Mouse (Mus musculus) ovary, postnatal 36 days (tissue): Measurements from ENCODE around the gene Cacnb3.
A peak's percentile ranks its signal among the peaks of the same experiment; 100 is the strongest.

Source experiments
- DNase-seq: peaks from one replicate; pipeline ENCODE4 v3.0.0; 2022; ENCODE audit warnings: low spot score, mixed read lengths

The Cacnb3 gene

DNA sequence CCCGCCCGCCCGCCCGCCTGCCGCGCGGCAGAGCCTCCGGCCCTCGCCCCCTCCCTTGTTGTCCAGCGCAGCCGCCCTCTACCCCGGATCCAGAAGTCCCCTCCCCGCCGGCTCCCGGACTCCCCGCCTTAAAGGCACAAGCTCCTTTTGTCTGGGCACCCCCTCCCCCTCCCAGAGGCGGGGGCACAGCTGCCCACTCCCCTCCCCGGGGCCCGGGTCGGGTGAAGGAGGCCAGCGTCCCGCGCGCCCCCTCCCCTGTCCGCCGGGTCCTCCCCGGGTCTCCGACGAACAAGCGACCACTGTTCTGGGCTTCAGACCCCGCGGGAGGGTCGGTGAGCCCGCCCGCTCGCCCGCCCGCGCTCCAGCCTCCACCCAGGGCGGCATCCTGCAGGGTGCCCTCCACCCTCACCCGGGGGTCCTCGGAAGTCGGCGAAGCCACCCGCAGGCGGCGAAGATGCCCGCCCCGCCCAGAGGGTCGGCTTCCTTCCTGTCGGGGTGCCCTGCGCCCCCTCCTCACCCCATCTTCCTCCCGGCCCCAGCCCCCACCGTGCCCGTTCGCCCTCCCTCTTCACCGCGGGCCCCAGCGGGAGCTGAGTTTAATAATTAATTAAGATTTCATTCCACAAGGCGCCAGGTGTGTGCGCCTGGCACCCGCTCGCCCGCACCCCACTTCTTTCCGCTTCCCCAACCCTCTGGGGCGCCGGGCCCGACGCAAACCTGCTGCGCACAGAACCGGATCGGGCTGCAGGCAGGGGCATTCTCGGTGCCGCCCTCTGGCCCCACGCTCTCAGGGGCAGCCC lies 21.1 kb upstream of the Cacnb3 start, which contains the start of gene Adcy6:
Gene Adcy6, minus strand, starts transcription at position 746 of the 800 bp plus-strand sequence.
- DNase-seq: peak; percentile 82

DNA sequence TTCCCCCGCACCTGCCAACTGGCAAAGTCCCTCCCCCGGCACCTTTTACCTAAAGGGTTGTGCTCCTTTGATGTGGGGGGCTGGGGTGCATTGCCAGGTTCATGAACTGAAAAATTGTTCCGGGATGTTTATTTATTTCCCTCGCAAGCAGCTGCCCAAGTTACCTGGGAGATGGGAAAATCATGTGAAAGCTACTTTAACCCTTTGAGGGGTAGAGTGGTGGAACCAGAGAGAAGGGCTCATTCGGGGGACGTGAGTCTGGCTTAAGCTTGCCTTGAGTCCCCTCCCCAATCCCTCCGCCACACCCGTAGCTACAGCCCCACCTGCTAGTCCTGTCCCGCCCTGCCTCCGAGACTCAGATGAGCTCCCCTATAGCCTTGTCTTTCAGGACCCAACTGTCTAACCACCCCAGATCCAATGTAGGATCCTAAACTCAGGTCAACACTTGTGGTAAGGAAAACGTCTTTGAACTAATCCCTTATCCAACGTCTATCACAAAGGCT lies 20.5 kb upstream of the Cacnb3 start:
- no peak for DNase-seq

DNA sequence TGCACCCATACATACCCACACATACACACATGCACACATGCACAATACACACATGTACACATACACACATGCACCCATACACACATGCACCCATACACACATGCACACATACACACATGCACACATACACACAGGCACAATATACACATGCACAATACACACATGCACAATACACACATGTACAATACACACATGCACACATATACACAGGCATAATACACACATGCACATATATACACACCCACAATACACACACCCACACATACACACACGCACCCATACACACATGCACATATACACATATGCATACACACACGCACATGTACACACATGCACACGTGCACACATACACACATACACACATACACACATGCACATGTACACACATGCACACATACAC lies 18.4 kb upstream of the Cacnb3 start:
- DNase-seq: no peak

DNA sequence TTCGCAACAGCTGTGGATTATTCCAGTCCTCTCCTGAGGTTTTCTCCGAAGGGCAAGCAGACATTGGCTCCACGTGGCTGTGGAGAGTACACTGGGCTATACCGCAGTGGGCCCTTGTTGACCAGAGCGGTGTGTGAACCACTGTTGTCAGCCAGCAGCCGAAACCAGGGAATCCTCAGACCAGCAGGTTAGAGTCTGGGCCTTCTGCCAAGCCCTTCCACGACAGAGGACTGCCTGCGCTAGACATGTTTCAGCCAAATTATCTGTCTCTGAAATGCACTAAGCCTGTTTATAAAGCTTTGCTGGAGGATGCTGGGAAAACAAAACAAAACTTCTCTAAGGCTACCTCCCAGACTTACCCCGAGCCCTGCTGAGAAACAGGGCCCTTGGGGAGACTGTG lies 16.1 kb upstream of the Cacnb3 start:
- DNase-seq: peak; percentile 33

DNA sequence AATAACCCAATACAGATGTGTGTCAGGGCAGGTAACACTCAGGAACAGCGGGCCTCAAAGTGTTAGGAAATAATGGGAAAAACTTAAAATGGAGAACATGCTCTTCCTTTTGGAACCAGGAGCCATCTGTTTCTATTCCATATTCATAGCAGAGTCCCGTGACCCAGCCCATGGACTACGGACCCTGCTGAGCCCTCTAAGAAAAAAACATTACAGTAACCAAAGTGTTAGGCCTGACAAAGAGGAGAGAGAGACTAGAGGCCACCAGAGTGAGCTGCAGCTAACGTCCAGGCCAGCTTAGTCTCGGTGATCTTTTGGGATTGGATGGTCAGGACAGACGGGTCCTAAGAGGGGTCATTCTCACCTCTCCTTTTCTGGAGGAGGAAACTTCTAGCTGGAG lies 15.7 kb upstream of the Cacnb3 start:
- no peak for DNase-seq

DNA sequence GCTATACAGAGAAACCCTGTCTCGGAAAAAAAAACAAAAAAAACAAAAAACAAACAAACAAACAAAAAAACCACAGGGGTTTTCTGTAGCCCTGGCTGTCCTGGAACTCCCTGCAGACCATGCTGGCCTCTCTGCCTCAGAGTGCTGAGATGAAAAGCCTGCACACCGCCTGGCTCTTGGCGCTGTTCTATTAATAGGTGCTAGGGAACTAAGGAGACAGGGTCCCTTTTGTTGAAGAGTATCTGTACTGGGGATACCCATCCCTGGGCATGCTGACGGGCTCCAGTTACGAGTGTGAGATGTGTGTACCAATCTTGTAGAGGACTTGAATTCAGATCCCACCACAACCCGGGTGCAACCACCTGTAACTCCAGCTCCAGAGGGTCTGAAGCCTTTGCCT lies 14.9 kb upstream of the Cacnb3 start:
- no peak for DNase-seq

DNA sequence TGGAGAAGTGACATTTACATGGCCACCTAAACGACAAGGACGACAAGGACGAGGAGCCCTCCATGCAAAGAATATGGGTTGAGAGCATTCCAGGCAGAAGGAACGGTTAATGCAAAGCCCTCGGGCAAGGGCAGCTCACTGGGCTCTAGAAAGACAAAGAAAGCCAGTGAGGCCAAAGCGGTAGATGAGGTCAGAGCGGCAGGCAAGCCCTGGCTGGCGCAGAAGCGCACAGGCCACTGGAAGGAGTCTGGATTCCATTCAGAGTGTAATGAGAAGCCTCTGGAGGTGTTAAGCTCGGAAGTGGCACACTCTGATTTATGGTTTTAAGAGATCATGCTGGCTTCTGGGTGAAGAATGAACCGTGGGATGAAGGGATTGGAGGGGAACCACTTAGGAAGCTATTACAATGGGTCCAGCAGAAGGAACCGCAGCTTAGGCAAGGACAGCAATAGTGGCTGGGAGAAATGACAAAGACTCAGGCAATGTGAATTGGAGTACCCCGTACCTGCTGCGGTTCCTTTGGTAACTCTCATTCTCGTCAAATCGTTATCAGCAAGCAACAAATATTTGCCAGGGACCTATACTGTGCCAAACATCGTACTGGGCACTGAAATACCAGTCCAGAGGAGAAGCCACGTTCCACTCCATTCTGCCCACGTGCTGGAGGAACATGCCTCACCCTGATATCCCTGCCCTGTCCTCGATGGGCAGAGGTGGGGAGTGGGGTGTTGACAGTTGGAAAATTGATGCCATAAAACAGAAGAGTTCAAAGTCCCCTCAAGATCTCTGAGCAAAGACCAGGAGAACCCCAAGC lies 14.1 kb upstream of the Cacnb3 start:
- DNase-seq: no peak

DNA sequence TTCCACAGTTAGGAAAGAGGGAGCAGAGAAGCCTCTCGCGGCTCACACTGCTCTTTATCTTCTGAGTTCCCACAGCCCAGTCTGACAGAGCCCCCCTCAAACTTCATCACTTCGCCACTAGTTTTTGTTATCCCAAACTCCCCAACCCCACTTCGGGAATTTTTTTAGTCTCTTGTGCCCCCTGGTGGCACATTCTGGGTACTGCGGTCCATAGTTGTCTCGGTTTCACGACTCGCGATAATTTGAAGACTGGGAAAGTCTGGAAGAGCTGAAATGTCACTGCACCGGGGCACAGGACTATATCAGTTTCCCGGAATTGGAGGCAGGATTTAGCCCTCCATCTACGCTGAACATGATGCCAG lies 13.5 kb upstream of the Cacnb3 start:
- DNase-seq: peak; percentile 77

DNA sequence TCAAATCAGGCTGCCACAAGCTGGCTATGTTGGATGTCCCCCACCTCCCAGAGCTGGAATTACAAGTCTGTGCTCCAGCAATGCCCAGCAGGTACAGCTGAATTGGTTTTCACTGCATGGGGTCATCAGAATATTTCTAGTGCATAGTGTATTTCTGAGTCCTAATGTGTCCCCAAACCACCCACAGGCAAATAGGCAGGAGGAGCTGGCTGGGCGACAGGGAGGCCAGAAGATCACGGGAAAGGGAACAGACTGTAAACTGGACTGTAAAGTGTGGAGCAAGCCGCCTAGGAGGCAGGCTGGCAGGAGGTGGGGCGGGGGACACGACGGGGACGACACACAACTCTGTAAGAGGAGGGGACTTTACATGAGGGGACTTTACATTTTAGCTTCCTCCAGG lies 8.4 kb upstream of the Cacnb3 start:
- no peak for DNase-seq

DNA sequence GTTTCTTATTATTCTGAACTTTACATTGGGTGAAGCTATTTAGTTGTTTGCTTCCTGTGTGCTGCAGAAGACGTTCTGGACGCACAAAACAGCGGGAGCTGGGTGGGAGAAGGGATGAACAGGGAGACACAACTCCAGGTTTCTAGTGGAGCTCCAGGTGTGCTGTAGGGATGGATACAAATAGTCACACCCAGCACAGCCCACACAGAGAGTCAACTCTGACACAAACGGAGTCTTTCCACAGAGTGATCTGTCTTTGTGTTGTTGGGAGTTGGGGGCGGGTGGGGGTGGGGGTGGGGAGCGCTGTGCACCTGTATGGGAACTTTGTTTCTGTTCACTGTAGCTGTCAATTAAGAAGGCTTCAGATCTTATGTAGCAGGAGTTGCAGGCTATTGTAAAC lies 7.9 kb upstream of the Cacnb3 start:
- no peak for DNase-seq

DNA sequence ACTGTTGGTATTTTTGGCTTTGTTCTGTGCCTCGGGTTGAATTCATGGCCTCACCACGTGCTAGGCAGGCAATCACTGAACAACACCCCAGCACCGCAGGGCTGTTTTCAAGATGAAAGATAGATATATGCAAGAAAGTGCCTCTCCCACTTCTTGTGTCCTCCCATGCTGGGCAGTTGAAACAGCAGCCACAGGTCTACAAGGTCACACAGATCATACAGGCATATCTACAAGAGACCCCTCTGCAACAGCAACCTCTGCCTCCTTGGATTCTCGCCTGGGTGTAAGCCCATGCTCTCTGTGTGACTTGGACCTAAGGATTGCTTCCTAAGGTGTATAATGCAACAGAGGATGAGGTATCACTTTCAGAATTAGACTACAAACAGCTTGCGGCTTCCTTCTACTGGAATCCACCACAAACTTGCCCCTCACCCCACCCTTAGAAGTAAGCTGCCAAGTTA lies 7.2 kb upstream of the Cacnb3 start:
- DNase-seq: no peak

DNA sequence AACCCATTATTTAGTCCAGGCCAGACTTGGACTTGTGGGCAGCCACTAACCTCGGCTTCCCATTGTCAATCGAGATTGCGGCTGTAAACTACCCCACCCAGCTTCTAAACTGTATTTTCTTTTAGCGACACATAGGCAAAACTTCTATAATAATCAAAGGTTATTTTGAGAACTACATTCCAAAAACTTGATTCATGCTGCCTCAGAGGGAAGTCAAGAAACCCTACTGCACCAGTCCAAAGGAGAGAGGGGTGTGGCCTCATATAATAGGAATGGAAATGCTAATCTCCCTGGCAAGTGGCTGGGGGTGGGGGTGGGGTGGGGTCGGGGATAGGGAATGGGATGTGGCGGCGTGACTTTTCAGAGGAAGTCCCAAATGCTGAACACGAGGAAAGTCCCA lies 4.6 kb upstream of the Cacnb3 start:
- DNase-seq: no peak

DNA sequence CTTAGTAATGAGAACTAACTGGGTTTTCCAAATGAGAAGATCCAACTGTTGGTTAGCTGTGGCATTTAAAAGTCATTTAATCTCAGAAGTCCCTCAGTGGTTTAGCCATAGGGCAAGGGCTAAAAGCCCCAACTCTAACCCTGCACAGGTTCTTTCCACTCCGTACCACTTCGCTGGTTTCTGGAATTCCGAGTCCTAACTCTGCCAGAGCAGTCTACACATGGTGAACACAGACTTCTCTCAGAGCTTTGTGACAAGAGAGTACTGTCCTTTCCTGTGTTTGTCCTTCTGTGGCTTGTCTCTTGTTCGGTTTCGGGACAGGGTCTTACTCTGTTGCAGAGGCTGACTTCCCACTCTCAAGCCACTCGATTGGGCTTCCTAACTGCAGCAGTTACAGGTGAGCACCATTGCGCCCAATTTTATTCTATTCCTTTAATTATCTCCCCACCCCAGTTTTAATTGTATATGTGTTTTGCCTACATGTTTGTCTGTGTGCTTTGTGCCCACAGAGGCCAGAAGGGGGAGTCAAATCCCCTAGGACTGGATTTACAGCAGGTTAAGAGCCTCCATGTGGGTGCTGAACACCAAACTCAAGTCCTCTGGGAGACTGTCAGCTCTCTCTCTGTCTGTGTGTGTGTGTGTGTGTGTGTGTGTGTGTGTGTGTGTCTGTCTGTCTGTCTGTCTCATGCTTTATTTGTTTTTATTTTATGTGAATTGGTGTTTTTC lies 4.0 kb upstream of the Cacnb3 start:
- DNase-seq: no peak

DNA sequence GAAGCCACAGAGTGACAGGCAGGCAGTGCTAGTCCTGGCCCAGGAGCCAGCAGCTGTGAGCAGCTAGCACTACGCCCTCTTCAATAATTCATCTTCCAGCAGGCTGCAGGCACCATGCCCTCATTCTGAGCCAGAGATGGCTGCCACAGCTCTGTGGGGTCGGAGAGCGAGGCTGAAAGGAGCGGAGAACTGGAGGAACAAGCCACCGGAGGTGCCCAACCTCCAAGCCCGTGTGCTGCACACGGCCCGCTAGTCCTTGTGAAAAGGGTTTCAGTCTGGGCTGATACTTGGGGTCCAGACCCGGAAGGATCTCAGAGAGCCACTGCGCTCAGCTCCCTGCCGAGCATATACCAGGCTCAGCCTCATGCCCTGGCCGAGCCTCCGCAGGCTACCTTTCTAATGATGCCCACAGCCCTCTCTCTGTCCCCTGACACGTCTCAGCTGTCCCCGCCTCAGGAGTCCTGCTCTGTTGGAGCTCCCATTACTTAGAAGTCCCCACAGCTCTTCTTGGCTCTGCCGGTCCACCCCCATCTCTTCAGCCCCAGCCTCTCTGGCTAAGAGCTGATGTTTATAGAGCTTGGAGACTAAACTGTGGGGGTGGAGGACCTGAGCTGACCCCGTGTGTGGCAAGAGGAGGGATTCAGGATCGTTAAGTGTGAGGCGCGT lies 1.9 kb upstream of the Cacnb3 start:
- no peak for DNase-seq

DNA sequence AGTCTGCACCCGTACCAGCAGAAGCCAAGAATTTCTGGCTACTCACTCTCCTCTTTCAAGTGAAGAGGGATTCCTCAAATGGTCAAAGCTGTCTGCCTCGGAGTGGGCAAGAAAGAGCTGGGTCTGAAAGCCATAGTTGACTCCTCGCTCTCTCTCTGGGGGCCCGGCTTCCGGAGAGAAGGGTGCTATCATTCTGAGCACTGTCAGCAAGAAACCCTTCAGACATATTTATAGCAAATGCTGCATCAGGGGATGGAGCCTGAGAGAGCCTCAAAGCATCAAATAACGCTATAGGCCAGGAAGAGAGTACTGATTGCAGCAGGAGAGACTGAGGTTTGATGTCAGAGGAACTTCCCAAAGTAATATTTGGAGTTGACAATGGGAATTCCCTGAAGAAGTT lies 1.2 kb upstream of the Cacnb3 start:
- DNase-seq: no peak

DNA sequence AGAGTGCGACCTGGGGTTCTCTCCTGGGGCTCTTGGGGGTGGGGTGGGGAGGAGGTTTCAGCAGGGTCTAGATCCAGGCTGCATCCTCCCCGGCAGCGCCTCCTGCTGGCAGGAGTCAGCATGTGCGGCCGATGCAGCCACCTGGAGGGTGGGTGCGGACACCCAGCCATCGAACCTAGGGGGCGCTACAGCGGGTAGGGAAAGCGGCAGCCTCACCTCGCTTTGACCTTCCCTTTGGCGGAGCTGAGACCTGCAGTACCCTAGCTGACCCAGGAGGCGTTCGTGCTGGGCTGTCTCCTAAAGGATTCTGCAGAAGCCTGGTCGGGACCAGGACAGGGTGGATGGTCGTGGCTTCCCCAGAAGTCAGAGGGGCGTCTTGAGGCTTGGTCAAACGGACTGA lies 853 bp downstream of the Cacnb3 start:
- DNase-seq: peak; percentile 75

DNA sequence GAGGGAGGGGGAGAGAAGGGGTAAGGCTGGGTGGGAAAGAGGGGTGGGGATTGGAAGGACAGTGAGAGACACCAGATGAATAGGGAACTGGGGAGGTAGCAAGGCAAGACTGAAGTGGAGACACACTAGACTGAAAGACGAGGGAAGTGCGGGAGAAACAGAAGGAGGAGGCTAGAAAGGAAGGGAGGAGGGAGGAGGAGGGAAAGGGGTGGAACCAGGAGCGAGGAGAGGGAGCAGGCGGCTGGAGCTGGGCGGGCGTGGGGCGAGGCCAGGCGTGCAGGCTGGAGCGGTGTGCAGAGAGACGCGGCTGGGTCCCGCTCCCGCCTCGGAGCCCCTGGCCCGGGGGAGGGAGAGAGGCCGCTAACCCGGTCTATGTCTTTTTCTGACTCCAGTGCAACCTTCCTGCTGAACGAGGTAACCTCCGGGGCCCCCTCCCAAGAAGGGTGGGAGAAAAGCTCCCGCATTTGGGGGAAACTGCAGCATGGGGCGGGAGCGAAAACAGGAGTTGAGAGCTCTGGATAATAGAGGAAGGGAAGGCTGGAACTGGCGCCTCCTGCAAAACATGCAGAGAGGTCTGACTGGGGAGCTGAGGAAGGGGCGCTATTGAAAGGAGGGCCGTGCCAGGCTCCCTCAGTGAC lies 1.6 kb downstream of the Cacnb3 start:
- peak; percentile 71 for DNase-seq

DNA sequence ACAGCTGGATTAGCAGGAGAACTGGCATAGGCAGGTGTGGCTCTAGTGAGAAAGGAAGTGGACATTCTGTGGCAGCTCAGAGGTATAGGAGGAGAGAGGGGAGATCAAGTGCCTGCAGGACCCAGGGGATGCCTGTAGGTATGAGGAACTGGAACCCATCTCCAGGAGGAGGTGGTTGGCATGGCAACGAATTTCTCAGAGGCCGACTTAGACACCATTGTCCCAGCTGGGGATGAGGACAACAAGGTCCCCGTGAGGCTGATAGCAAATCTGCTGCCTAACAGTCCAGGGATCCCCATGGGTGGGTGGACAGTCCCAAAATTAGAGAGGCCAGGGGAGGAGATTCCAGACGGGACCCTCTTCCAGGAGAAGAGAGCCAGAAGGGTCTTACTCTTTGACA lies 2.3 kb downstream of the Cacnb3 start:
- no peak for DNase-seq

DNA sequence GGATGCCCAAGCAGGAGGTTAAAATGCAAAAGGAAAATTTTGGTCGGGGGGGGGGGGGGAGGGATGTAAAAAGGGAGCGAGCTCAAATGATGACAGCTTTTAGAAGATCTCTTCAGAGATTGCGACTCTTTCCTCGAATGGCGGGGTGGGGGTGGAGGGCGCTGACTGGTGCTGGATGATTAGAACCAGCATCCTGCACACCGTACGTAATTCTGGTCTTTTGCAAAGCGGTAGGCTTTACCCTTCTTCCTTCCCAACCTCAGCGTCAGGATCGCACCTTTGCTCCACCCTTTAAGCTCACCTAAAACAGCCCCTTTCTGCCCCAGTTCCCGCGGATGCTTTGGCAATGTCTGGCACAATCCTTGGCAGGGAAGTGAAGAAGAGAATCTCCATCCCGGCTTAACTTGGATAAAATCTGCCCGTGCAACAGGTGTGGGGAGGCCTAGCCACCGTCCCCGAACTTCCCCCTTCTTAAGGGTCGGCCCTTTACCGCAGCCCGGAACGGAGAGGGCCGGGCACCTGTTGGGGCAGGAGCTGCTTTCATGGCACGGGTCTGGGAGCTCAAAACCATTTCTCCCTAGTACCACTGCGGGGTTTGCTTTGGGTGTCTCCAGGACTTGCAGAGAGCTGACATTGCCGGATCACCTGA lies 3.3 kb downstream of the Cacnb3 start:
- DNase-seq: no peak

DNA sequence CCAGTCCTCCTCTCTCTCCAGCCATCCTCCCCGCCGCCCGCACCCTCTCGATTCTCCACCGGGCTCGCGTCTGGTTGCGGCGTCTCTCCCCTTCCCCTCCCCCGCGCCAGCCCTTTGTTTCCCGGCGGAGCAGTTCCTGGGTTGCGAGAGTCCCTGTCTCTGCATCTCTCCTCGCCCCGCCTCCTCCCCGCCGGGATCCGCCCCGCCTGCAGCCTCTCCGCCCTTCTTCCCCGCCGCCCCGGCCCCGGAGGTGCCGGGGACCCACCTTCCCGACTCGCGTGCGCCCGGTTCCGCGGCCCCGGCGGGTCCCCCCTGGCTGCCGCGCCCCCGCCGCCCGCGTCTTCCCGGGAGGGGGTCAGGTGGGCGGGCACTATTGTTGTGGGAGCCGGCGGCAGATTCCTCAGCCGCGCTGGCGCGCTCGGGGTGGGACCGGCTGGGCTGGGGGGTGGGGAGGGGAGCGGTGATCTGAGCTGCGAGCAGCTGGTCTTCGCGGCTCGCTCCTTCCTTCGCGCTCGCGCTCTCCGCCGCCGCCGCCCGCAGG lies 4.0 kb downstream of the Cacnb3 start:
- DNase-seq: peak; percentile 83
